Mouse (Mus musculus) v-Abl transformed pro-B cells (cell line): ENCODE measurements around the gene Gm20388.

Experiments
- in situ Hi-C, 2 experiments: fragments of 400-800 bp; cut with MboI; formaldehyde crosslinking; loops; one replicate each; pipeline ENCODE4 v1.15.1; 2025; ENCODE audit not compliant: unreplicated experiment in 2 of 2

Gene Gm20388

GRCm38 (mm10) chr8:121450211-121450610, 1539.6 kb downstream of the Gm20388 start:
- in situ Hi-C loops: loop anchor here in 1 of 2 experiments (25.0 kb wide), 1 partner anchor 763 kb away; no protein-coding TSS in a partner anchor

GRCm38 (mm10) chr8:121451404-121452076, 1540.9 kb downstream of the Gm20388 start:
- in situ Hi-C loops: loop anchor here in 1 of 2 experiments (25.0 kb wide), 1 partner anchor 764 kb away; no protein-coding TSS in a partner anchor

GRCm38 (mm10) chr8:121454737-121455136, 1544.1 kb downstream of the Gm20388 start:
- in situ Hi-C loops: loop anchor here in 1 of 2 experiments (25.0 kb wide), 1 partner anchor 767 kb away; no protein-coding TSS in a partner anchor

DNA sequence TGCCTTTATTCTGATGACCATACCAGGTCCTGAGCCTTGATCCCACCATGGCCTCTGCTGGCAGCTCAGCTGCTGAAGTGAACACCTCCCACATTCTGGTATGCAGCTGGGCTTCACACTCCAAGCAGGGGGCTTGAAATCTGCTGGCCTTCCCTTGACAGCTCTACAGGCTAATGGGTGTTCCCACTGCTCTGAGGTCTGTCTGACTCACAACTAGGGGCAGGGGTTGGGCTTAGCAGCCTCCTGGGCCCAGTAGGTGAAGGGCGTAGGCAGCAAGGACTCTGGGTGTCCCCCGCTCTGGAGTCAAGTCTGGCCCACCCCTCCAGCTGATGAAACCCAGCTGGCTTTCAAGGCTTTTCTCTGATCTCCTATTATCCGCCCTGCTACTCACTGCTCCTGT, 1550.6 kb downstream of the Gm20388 start:
- in situ Hi-C loops: loop anchor here in 1 of 2 experiments (25.0 kb wide), 1 partner anchor 774 kb away; no protein-coding TSS in a partner anchor

DNA sequence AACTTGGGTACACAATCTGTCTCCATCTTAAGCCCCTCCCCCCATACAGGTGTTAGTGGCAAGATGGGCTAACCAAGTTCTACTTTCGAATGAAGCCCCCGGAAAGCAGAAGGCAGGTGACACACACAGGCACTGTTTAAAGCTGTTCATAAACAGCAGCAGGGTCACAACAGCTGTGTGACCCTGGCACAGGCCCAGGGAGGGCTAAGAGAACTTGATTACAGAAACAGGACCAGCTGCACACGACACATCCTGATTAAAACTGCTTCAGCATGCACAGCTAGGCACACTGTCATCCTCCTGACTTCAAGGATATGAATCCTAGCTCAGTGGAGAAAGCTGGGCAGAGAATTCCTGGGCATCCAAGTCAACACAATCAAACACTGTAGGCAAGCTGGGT, 1551.5 kb downstream of the Gm20388 start:
- in situ Hi-C loops: loop anchor here in 1 of 2 experiments (25.0 kb wide), 1 partner anchor 775 kb away; no protein-coding TSS in a partner anchor

GRCm38 (mm10) chr8:121468083-121469071, 1557.7 kb downstream of the Gm20388 start:
- in situ Hi-C loops: loop anchor here in 1 of 2 experiments (25.0 kb wide), 1 partner anchor 781 kb away; no protein-coding TSS in a partner anchor

- in situ Hi-C loops: loop anchor here in 1 of 2 experiments (25.0 kb wide), 1 partner anchor 787 kb away; no protein-coding TSS in a partner anchor
These were observed 1563.7 kb downstream of the Gm20388 start for GRCm38 (mm10) chr8:121474161-121474897.

DNA sequence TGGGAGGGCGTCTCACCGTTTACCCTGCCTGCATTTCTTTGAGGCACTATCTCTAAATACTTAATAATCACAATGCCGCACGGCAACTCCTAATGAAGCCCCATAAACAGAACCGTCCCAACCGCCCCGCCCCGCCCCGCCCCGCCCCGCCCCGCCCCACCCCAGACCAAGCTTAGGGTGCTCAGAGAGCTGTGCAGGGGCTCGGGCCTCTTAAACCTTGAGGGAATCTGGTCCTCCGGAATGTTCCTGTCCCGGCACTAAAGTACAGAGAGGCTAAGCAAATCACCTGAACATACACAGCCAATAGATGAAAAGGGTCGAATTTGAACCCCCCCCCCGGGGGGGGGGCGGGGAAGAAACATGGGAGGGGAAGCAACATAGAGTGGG, 1564.2 kb downstream of the Gm20388 start:
- in situ Hi-C loops: loop anchor here in 1 of 2 experiments (25.0 kb wide), 1 partner anchor 788 kb away; no protein-coding TSS in a partner anchor

DNA sequence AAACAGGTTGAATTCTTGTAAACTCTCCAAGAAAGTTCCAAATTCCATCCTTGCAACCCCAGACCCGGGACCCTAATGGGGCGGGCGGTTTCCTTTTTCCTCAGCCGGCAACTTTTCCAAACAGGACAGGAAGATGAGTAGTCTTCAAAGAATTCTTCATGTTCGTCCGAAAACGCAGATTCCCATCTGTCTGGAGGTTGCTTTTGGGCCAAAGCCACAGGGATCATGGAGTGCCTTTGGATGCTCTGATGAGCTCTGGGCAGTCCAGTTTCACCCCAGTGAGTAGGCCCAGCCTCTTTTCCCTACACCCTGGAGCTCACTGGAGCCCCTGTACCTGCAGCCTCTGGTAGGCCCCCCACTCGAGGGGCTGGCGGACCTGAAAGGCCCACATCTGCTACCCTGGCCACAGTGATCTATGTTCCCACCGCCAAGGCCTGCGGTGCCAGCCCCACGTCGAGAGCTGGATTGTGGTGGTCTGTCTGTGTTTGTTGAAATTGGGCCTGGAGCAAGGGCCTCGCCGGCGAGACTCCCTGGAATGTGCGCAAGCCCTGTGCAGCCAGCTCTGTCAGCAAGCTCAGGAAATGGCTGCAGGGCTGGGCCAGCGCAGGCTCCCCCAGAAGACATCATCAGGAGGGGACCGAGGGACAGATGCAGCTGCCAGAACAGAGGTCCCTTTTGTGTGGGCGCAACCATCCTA, 1567.4 kb downstream of the Gm20388 start:
- in situ Hi-C loops: no loop called here

DNA sequence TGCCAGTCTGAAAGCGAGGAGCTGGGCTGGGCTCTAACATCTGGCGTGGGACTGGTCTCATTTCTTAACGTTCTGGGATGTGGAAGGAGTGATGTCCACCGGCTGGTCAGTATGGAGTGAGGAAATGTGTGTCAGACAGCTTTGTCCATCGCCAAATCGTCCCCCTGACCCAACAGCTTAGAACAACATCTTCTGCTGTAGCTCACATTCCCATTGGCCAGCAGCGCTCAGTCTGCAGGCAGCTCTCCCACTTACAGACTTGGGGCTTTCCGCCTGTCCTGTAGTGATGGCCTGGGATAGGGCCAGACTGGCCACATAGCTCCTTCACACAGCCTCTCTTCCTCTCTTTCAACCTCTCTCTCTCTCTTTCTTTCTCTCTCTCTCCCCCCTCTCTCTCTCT, 1568.5 kb downstream of the Gm20388 start:
- in situ Hi-C loops: no loop called here

- in situ Hi-C loops: no loop called here
These were observed 1569.9 kb downstream of the Gm20388 start for GRCm38 (mm10) chr8:121480411-121481031.

GRCm38 (mm10) chr8:121484072-121484782, 1573.6 kb downstream of the Gm20388 start:
- in situ Hi-C loops: no loop called here

DNA sequence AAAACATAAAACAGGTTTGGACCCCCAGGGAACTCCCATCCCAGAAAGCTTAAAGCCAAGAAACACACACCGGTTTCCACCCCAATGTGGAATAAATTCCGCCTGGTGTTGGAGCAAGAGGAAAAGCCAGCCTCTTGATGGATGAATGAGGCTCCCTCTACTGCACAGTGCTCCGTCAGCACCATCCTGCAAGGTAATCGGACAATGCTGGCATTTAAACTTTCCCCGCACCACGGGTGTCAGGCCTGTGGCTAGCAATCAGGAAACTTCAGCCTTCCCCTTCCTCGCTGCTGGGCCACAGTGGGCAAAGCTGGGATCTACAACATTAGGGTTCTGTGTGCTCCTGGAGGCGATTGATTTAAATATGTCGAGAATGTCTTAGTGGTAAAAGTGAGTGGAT, 1581.0 kb downstream of the Gm20388 start:
- in situ Hi-C loops: no loop called here

- in situ Hi-C loops: no loop called here
These were observed 1587.0 kb downstream of the Gm20388 start for GRCm38 (mm10) chr8:121497621-121498020.

- in situ Hi-C loops: loop anchor here (5.0 to 25.0 kb wide), 8 partner anchors 79 to 674 kb away; no protein-coding TSS in a partner anchor
These were observed 1601.1 kb downstream of the Gm20388 start for GRCm38 (mm10) chr8:121511751-121512150.

- in situ Hi-C loops: loop anchor here (5.0 to 25.0 kb wide), 8 partner anchors 81 to 676 kb away; no protein-coding TSS in a partner anchor
These were observed 1602.8 kb downstream of the Gm20388 start for GRCm38 (mm10) chr8:121513429-121513828.

DNA sequence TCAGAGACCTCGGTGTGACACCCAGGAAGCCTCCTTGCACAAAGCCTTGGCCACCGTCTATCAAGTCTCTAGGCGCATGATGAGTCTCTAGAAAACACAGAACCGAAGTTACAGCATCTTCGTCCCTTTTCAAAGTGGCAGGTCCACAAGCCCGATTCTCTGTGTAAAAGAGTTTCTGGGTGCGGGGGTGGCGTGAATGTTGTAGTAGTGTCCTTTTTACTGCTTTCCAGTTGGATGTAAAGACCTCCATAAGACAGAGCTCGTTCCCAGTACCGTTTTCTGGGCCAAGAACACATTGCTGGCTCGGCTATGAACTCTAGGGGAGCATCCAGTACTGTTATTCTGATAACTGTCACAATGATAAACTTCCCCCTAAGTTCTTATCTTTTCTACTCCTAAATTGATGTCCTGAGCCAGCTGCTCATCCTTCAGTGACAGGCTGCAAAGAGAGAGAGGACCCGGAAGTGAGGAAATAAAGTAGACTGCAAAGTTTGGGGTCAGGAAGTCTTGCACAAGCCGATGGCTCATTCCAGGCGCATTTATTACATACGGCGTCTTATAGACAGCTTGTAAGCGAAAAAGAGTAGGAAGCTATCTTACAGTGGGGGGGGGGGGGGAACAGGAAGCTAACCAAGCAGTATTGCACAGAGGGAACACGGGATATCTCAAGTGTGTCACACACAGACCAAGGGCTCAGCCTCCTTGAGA, 1614.6 kb downstream of the Gm20388 start:
- in situ Hi-C loops: no loop called here
